In the genomic region with DNA sequence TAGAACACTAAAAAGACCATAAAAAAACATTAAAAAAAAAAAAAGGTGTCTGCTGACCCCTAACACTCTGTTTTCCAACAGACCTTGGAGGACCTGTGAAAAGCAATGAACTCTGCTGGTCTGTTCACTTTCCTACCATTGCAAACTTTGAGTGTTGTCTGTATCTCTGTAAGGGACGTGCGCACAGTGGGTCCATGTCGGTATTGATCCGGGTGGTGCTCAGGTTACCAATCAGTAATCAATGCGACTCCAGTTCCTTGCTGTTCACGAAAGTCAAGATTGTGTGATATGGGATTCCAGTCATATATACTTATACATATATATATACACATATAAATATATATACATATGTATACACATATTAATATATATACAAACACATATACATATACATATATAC, we compare ENCODE assay signal across 18 mouse cellular contexts.
A peak's percentile ranks its signal among the peaks of the same experiment; 100 is the strongest.
DNase-seq lines count a peak whose midpoint lies in the region; ATAC-seq lines count a peak whose summit lies in the region.
"Had no signal": no experiment of that assay in that cellular context is flagged by ENCODE, and none has a peak within 500 bp of the region (broad histone marks: within the 10 kb centered on the region; RNA-seq: fewer than 3 reads in every experiment).

No protein-coding gene starts in this region.

- no peak overlapping the region for H3K9ac ChIP-seq in hindbrain, embryonic 12.5 days
- H3K9ac ChIP-seq: heart, embryonic 15.5 days; intestine, embryonic 15.5 days; kidney, embryonic 15.5 days; lung, embryonic 15.5 days had no signal

- no peak overlapping the region for H3K4me2 ChIP-seq in hindbrain, embryonic 12.5 days (replicated peaks)
- H3K4me2 ChIP-seq: heart, embryonic 15.5 days; intestine, embryonic 15.5 days; kidney, embryonic 15.5 days; liver, embryonic 11.5 days; lung, embryonic 15.5 days had no signal

- DNase-seq in hindbrain, embryonic 10.5 days (ENCODE audit: low spot score): peak; percentile 12
- peak; percentile 10 for DNase-seq in thymus, postnatal 0 days (ENCODE audit: low spot score)
- no peak for DNase-seq in thymus, postnatal 36 days
- DNase-seq in R1 (ENCODE audit: low read depth, low spot score): peak; percentile 51
- no peak for DNase-seq in embryo, embryonic 10.5 days (ENCODE audit: low spot score)
- DNase-seq in embryo, embryonic 9.5 days (ENCODE audit: extremely low spot score): no peak
- DNase-seq: adrenal gland, adult 2 months; cerebellum, adult 11-12 months; cerebellum, postnatal 36 days; gastrocnemius, postnatal 10 days; heart, adult 2 months had no signal

- 95% methylated on average over 6 of the region's 6 CpGs for WGBS in hindbrain, embryonic 10.5 days
- WGBS in hindbrain, embryonic 12.5 days: 97% methylated on average over 6 of the region's 6 CpGs

- no peak overlapping the region for H3K27ac ChIP-seq in hindbrain, embryonic 10.5 days
- no peak overlapping the region for H3K27ac ChIP-seq in hindbrain, embryonic 12.5 days
- H3K27ac ChIP-seq: heart, adult 2 months; heart, embryonic 15.5 days; intestine, embryonic 15.5 days; kidney, embryonic 15.5 days; lung, embryonic 15.5 days had no signal

- ATAC-seq in hindbrain, embryonic 12.5 days (ENCODE audit: low FRiP score): no peak
- ATAC-seq: intestine, embryonic 15.5 days had no signal

- H3K9me3 ChIP-seq in hindbrain, embryonic 10.5 days: no peaks in the 10 kb centered on the region
- no peaks in the 10 kb centered on the region for H3K9me3 ChIP-seq in hindbrain, embryonic 12.5 days (replicated peaks)
- H3K9me3 ChIP-seq: heart, embryonic 15.5 days; intestine, embryonic 15.5 days; kidney, embryonic 15.5 days; lung, embryonic 15.5 days had no signal

- H3K36me3 ChIP-seq in hindbrain, embryonic 10.5 days: no peaks in the 10 kb centered on the region
- no peaks in the 10 kb centered on the region for H3K36me3 ChIP-seq in hindbrain, embryonic 12.5 days
- H3K36me3 ChIP-seq: heart, embryonic 15.5 days; intestine, embryonic 15.5 days; kidney, embryonic 15.5 days; lung, embryonic 15.5 days had no signal

- H3K4me3 ChIP-seq in hindbrain, embryonic 10.5 days: no peak overlapping the region
- H3K4me3 ChIP-seq in hindbrain, embryonic 12.5 days: no peak overlapping the region
- H3K4me3 ChIP-seq: erythroblast, embryonic 14.5 days; heart, adult 2 months; heart, embryonic 15.5 days; intestine, embryonic 15.5 days; kidney, embryonic 15.5 days; lung, embryonic 15.5 days had no signal

- H3K4me1 ChIP-seq in hindbrain, embryonic 10.5 days (replicated peaks): no peaks in the 10 kb centered on the region
- no peaks in the 10 kb centered on the region for H3K4me1 ChIP-seq in hindbrain, embryonic 12.5 days
- H3K4me1 ChIP-seq: intestine, embryonic 15.5 days; kidney, embryonic 15.5 days; lung, embryonic 15.5 days had no signal

- H3K27me3 ChIP-seq in hindbrain, embryonic 10.5 days (ENCODE audit: insufficient read depth, poor library complexity, severe bottlenecking): no peaks in the 10 kb centered on the region
- H3K27me3 ChIP-seq in hindbrain, embryonic 12.5 days: no peaks in the 10 kb centered on the region
- H3K27me3 ChIP-seq: heart, embryonic 15.5 days; intestine, embryonic 15.5 days; kidney, embryonic 15.5 days; lung, embryonic 15.5 days had no signal

Comparison
In these comparisons a context has a peak if more than half of its experiments do, and no peak if none do; other contexts are left out.
1. DNase-seq: peak in hindbrain, embryonic 10.5 days (single experiment), thymus, postnatal 0 days (single experiment) and R1 (single experiment); none in thymus, postnatal 36 days (0 of 2), embryo, embryonic 10.5 days (single experiment) and embryo, embryonic 9.5 days (single experiment).